Mouse (Mus musculus) megakaryocyte, embryonic 14.5 days (primary cell): ENCODE measurements at regions not wholly inside any gene's neighbourhood (a gene's known extent, or its start where the extent isn't known, plus 50 kb on each side); places are given as distances from the start of the nearest gene placed in this dataset.

ENCODE experiments used
- FLI1 ChIP-seq: IDR thresholded peaks from 2 replicates; pipeline ENCODE4 v1.6.1; 2012; ENCODE audit warnings: low read length, inconsistent platforms, mixed read lengths
- GATA1 ChIP-seq: IDR thresholded peaks from 3 replicates; pipeline ENCODE4 v1.6.1; 2012; ENCODE audit warnings: mixed read lengths, low read length, inconsistent platforms, borderline replicate concordance

GRCm38 (mm10) chr7:123796096-123796495, 186.6 kb upstream of the Hs3st4 start:
- TF ChIP-seq GATA1 = no peak
- no peak for TF ChIP-seq FLI1
